Mouse (Mus musculus) embryonic facial prominence, embryonic 13.5 days (tissue): ENCODE results near the gene Smndc1. TPM values are rescaled to one million over a fixed set of nuclear protein-coding genes. Genes with fewer than 3 reads are reported as not detected.
A peak's percentile ranks its signal among the peaks of the same experiment; 100 is the strongest.

ENCODE experiments used
- ATAC-seq: fragments of 200-750 bp; cut with Nextera tagmentation; 2 replicates; pipeline ENCODE4 v1.8.0; 2017; ENCODE audit warnings: low read depth; ENCODE audit not compliant: insufficient number of reproducible peaks, insufficient read depth, low FRiP score, low TSS enrichment
- H3K27ac ChIP-seq: fragments of 300-500 bp; sonication (generic); 2 replicates; pipeline ENCODE4 v1.5.1; 2015; ENCODE audit warnings: moderate library complexity, mild to moderate bottlenecking, inconsistent platforms
- H3K27me3 ChIP-seq: fragments of 300-500 bp; sonication (generic); 2 replicates; pipeline ENCODE4 v1.6.1; 2015; ENCODE audit warnings: mild to moderate bottlenecking, inconsistent platforms
- H3K36me3 ChIP-seq: fragments of 300-500 bp; sonication (generic); 2 replicates; pipeline ENCODE4 v1.6.1; 2015; ENCODE audit warnings: mild to moderate bottlenecking, inconsistent platforms
- H3K4me1 ChIP-seq: fragments of 300-500 bp; sonication (generic); 2 replicates; pipeline ENCODE4 v1.6.1; 2015; ENCODE audit warnings: inconsistent platforms
- H3K4me2 ChIP-seq: fragments of 300-500 bp; sonication (generic); 2 replicates; pipeline ENCODE4 v1.6.1; 2015; ENCODE audit warnings: moderate library complexity, mild to moderate bottlenecking, inconsistent platforms
- H3K4me3 ChIP-seq: fragments of 300-500 bp; sonication (generic); 2 replicates; pipeline ENCODE4 v1.5.1; 2015; ENCODE audit warnings: mild to moderate bottlenecking, inconsistent platforms
- H3K9ac ChIP-seq: fragments of 300-500 bp; sonication (generic); 2 replicates; pipeline ENCODE4 v1.6.1; 2015; ENCODE audit warnings: mild to moderate bottlenecking, inconsistent platforms
- H3K9me3 ChIP-seq: fragments of 300-500 bp; sonication (generic); 2 replicates; pipeline ENCODE4 v1.6.1; 2016; ENCODE audit warnings: inconsistent platforms
- WGBS: fragments of 180-500 bp; shearing (Covaris S2); methylation state at CpG from one replicate; pipeline ENCODE4 v1.1.7; 2015; ENCODE audit warnings: mixed read lengths; 5-methylcytosine and 5-hydroxymethylcytosine counted together
- polyA plus RNA-seq: library from polyadenylated mRNA; unstranded; fragments of >200 nt; fragmentation: Nextera tagmentation; extraction: Ambion mirVana; gene quantifications from 2 replicates; pipeline ENCODE4 v1.2.1, GENCODE M21; 2015

Smndc1 gene
- polyA plus RNA-seq, 1 experiment from 2014 or later: 45.0 TPM

- no peak for ATAC-seq
- WGBS: 61% methylated on average over 17 of the region's 17 CpGs
- Histone ChIP-seq H3K4me2 (peak overlapping the region; percentile 20), H3K4me3 (no peak overlapping the region), H3K36me3 (no peaks in the 10 kb centered on the region), H3K27me3 (no peaks in the 10 kb centered on the region; the same call in 1 of the 2 replicates), H3K27ac (no peak overlapping the region), H3K9me3 (no peaks in the 10 kb centered on the region), H3K9ac (no peak overlapping the region), H3K4me1 (peaks cover 22% of the 10 kb centered on the region)
Observed at GRCm38 (mm10) chr19:53423816-53424465, 33.6 kb upstream of the Smndc1 start.

GRCm38 (mm10) chr19:53423341-53423753 is 33.0 kb upstream of the Smndc1 start:
- Histone ChIP-seq H3K4me1 (peaks cover 22% of the 10 kb centered on the region), H3K27me3 (no peaks in the 10 kb centered on the region; the same call in 1 of the 2 replicates), H3K9ac (no peak overlapping the region), H3K27ac (no peak overlapping the region), H3K4me2 (peak overlapping the region; percentile 20), H3K36me3 (no peaks in the 10 kb centered on the region), H3K9me3 (no peaks in the 10 kb centered on the region), H3K4me3 (no peak overlapping the region)
- WGBS: 35% methylated on average over 19 of the region's 19 CpGs
- ATAC-seq: no peak

- no peak for ATAC-seq
Observed at GRCm38 (mm10) chr19:53422358-53423308, 32.3 kb upstream of the Smndc1 start.

GRCm38 (mm10) chr19:53421583-53422188 is 31.3 kb upstream of the Smndc1 start:
- Histone ChIP-seq H3K4me3 (peak overlapping the region; percentile 49), H3K27ac (peak overlapping the region; percentile 57; the same call in 1 of the 2 replicates), H3K36me3 (no peaks in the 10 kb centered on the region), H3K9me3 (no peaks in the 10 kb centered on the region), H3K4me1 (peaks cover 15% of the 10 kb centered on the region), H3K9ac (peak overlapping the region; percentile 47; the same call in 1 of the 2 replicates), H3K27me3 (no peaks in the 10 kb centered on the region; the same call in 1 of the 2 replicates), H3K4me2 (peak overlapping the region; percentile 87)
- no peak for ATAC-seq
- 0% methylated on average over 6 of the region's 6 CpGs for WGBS

More at GRCm38 (mm10) chr19:53422358-53423308, 32.3 kb upstream of the Smndc1 start:
- no peak overlapping the region for H3K4me2 ChIP-seq
- H3K4me1 ChIP-seq: peaks cover 21% of the 10 kb centered on the region
- no peaks in the 10 kb centered on the region for H3K9me3 ChIP-seq
- no peak overlapping the region for H3K4me3 ChIP-seq
- no peaks in the 10 kb centered on the region for H3K36me3 ChIP-seq
- WGBS: 72% methylated on average over 18 of the region's 18 CpGs
- H3K27me3 ChIP-seq: no peaks in the 10 kb centered on the region; the same call in 1 of the 2 replicates
- H3K27ac ChIP-seq: no peak overlapping the region
- no peak overlapping the region for H3K9ac ChIP-seq

GRCm38 (mm10) chr19:53420924-53421582 is 30.7 kb upstream of the Smndc1 start:
- Histone ChIP-seq H3K36me3 (no peaks in the 10 kb centered on the region), H3K27ac (peak overlapping the region; percentile 90), H3K4me3 (peak overlapping the region; percentile 49), H3K27me3 (no peaks in the 10 kb centered on the region; the same call in 1 of the 2 replicates), H3K9ac (peak overlapping the region; percentile 67), H3K9me3 (no peaks in the 10 kb centered on the region), H3K4me2 (peak overlapping the region; percentile 87), H3K4me1 (peaks cover 15% of the 10 kb centered on the region)
- peak; percentile 92 for ATAC-seq
- WGBS: under 1% methylated on average over 19 of the region's 19 CpGs

GRCm38 (mm10) chr19:53419834-53420233 is 29.5 kb upstream of the Smndc1 start:
- Histone ChIP-seq H3K4me1 (peaks cover 15% of the 10 kb centered on the region), H3K4me3 (no peak overlapping the region), H3K4me2 (no peak overlapping the region), H3K9ac (no peak overlapping the region), H3K36me3 (no peaks in the 10 kb centered on the region), H3K9me3 (no peaks in the 10 kb centered on the region), H3K27me3 (no peaks in the 10 kb centered on the region; the same call in 1 of the 2 replicates), H3K27ac (no peak overlapping the region)
- no peak for ATAC-seq
- WGBS: 56% methylated on average over 5 of the region's 5 CpGs

GRCm38 (mm10) chr19:53415198-53415597 is 24.8 kb upstream of the Smndc1 start:
- no peak for ATAC-seq
- Histone ChIP-seq H3K27me3 (no peaks in the 10 kb centered on the region), H3K9ac (no peak overlapping the region), H3K4me1 (peaks cover 16% of the 10 kb centered on the region), H3K4me3 (no peak overlapping the region), H3K9me3 (no peaks in the 10 kb centered on the region), H3K27ac (no peak overlapping the region), H3K36me3 (no peaks in the 10 kb centered on the region), H3K4me2 (no peak overlapping the region)
- 85% methylated on average over 17 of the region's 17 CpGs for WGBS

- Histone ChIP-seq H3K9me3 (no peaks in the 10 kb centered on the region), H3K4me1 (peaks cover 19% of the 10 kb centered on the region), H3K4me3 (no peak overlapping the region), H3K27me3 (no peaks in the 10 kb centered on the region), H3K9ac (no peak overlapping the region), H3K27ac (no peak overlapping the region), H3K4me2 (no peak overlapping the region), H3K36me3 (no peaks in the 10 kb centered on the region)
- WGBS: 89% methylated on average over 11 of the region's 11 CpGs
- ATAC-seq: no peak
Observed at GRCm38 (mm10) chr19:53414650-53415049, 24.3 kb upstream of the Smndc1 start.

- peaks cover 19% of the 10 kb centered on the region for H3K4me1 ChIP-seq
- no peak overlapping the region for H3K9ac ChIP-seq
- H3K36me3 ChIP-seq: no peaks in the 10 kb centered on the region
- H3K27ac ChIP-seq: no peak overlapping the region
- 84% methylated on average over 15 of the region's 15 CpGs for WGBS
- no peaks in the 10 kb centered on the region for H3K9me3 ChIP-seq
- H3K4me3 ChIP-seq: no peak overlapping the region
- H3K27me3 ChIP-seq: no peaks in the 10 kb centered on the region
- no peak overlapping the region for H3K4me2 ChIP-seq
- ATAC-seq: no peak
Observed at GRCm38 (mm10) chr19:53413617-53414380, 23.4 kb upstream of the Smndc1 start.

GRCm38 (mm10) chr19:53412149-53412848 is 21.9 kb upstream of the Smndc1 start:
- 5% methylated on average over 6 of the region's 6 CpGs for WGBS
- Histone ChIP-seq H3K27me3 (no peaks in the 10 kb centered on the region), H3K4me3 (no peak overlapping the region), H3K4me1 (peaks cover 19% of the 10 kb centered on the region), H3K27ac (peak overlapping the region; percentile 86), H3K9ac (no peak overlapping the region), H3K36me3 (no peaks in the 10 kb centered on the region), H3K9me3 (no peaks in the 10 kb centered on the region), H3K4me2 (no peak overlapping the region; the same call in 1 of the 2 replicates)
- peak; percentile 52; the same call in 1 of the 2 replicates for ATAC-seq
